Mouse (Mus musculus): ENCODE data around the gene Lrrc49. TPM values are rescaled to one million over a fixed set of nuclear protein-coding genes. Genes with fewer than 3 reads are reported as not detected.
A peak's percentile ranks its signal among the peaks of the same experiment; 100 is the strongest.

Lrrc49 gene
- 20.9 and 21.7 TPM in 2 replicates for polyA plus RNA-seq (2016; fragmentation: Nextera tagmentation; extraction: Ambion mirVana)

- Histone ChIP-seq H3K4me1 (peaks cover 11% of the 10 kb centered on the region), H3K36me3 (peaks cover 16% of the 10 kb centered on the region), H3K27ac (peak within 1 kb of the TSS; percentile 93), H3K27me3 (ENCODE audit: low read depth, poor library complexity, severe bottlenecking) (no peaks in the 10 kb centered on the region), H3K9me3 (replicated peaks) (no peaks in the 10 kb centered on the region), H3K4me3 (peak within 1 kb of the TSS; percentile 68)
- under 1% methylated on average over 21 of the region's 21 CpGs for WGBS
- peak; percentile 93 for DNase-seq (ENCODE audit: low spot score)
Measured at GRCm38 (mm10) chr9:60687891-60688324, at the start of gene Lrrc49. Gene Lrrc49 (minus strand): TSS chr9:60688158.

GRCm38 (mm10) chr9:60734321-60734720 lies 46.4 kb upstream of the Lrrc49 start:
- Histone ChIP-seq H3K36me3 (no peaks in the 10 kb centered on the region), H3K4me3 (no peak overlapping the region), H3K9me3 (replicated peaks) (no peaks in the 10 kb centered on the region), H3K4me1 (no peaks in the 10 kb centered on the region), H3K27ac (no peak overlapping the region), H3K27me3 (ENCODE audit: low read depth, poor library complexity, severe bottlenecking) (no peaks in the 10 kb centered on the region)
- no peak for DNase-seq (ENCODE audit: low spot score)
- 100% methylated on average over 2 of the region's 2 CpGs for WGBS

- Histone ChIP-seq H3K36me3 (no peaks in the 10 kb centered on the region), H3K9me3 (replicated peaks) (no peaks in the 10 kb centered on the region), H3K27me3 (ENCODE audit: low read depth, poor library complexity, severe bottlenecking) (no peaks in the 10 kb centered on the region), H3K4me1 (no peaks in the 10 kb centered on the region), H3K27ac (no peak overlapping the region), H3K4me3 (no peak overlapping the region)
- DNase-seq (ENCODE audit: low spot score) = no peak
- WGBS = 96% methylated on average over 7 of the region's 7 CpGs
Measured at GRCm38 (mm10) chr9:60724968-60725367, 37.0 kb upstream of the Lrrc49 start.

- no peak for DNase-seq (ENCODE audit: low spot score)
- 85% methylated on average over 3 of the region's 3 CpGs for WGBS
Measured at GRCm38 (mm10) chr9:60719687-60720086, 31.7 kb upstream of the Lrrc49 start.

GRCm38 (mm10) chr9:60718284-60718683 lies 30.3 kb upstream of the Lrrc49 start:
- DNase-seq (ENCODE audit: low spot score) = peak; percentile 42
- peaks cover 20% of the 10 kb centered on the region for H3K27me3 ChIP-seq (ENCODE audit: low read depth, poor library complexity, severe bottlenecking)
- H3K9me3 ChIP-seq (replicated peaks) = no peaks in the 10 kb centered on the region

More at GRCm38 (mm10) chr9:60719687-60720086, 31.7 kb upstream of the Lrrc49 start:
- no peak overlapping the region for H3K27ac ChIP-seq
- no peak overlapping the region for H3K4me3 ChIP-seq
- H3K36me3 ChIP-seq = no peaks in the 10 kb centered on the region
- H3K27me3 ChIP-seq (ENCODE audit: low read depth, poor library complexity, severe bottlenecking) = peaks cover 6% of the 10 kb centered on the region; the same call in 1 of the 2 replicates
- H3K9me3 ChIP-seq (replicated peaks) = no peaks in the 10 kb centered on the region
- H3K4me1 ChIP-seq = no peaks in the 10 kb centered on the region

GRCm38 (mm10) chr9:60715828-60716227 lies 27.9 kb upstream of the Lrrc49 start:
- WGBS = 71% methylated on average over 5 of the region's 5 CpGs
- peaks cover 17% of the 10 kb centered on the region for H3K4me1 ChIP-seq
- DNase-seq (ENCODE audit: low spot score) = no peak

More at GRCm38 (mm10) chr9:60718284-60718683, 30.3 kb upstream of the Lrrc49 start:
- H3K36me3 ChIP-seq = no peaks in the 10 kb centered on the region
- no peak overlapping the region for H3K27ac ChIP-seq
- peaks cover 5% of the 10 kb centered on the region for H3K4me1 ChIP-seq
- no peak overlapping the region for H3K4me3 ChIP-seq
- 61% methylated on average over 3 of the region's 3 CpGs for WGBS

GRCm38 (mm10) chr9:60715271-60715670 lies 27.3 kb upstream of the Lrrc49 start:
- no peak for DNase-seq (ENCODE audit: low spot score)
- WGBS = 90% methylated on average over 4 of the region's 4 CpGs

More at GRCm38 (mm10) chr9:60715828-60716227, 27.9 kb upstream of the Lrrc49 start:
- Histone ChIP-seq H3K4me3 (no peak overlapping the region), H3K27me3 (ENCODE audit: low read depth, poor library complexity, severe bottlenecking) (peaks cover 35% of the 10 kb centered on the region), H3K27ac (no peak overlapping the region), H3K36me3 (no peaks in the 10 kb centered on the region), H3K9me3 (replicated peaks) (no peaks in the 10 kb centered on the region)

GRCm38 (mm10) chr9:60714191-60714590 lies 26.2 kb upstream of the Lrrc49 start:
- Histone ChIP-seq H3K27ac (no peak overlapping the region), H3K36me3 (no peaks in the 10 kb centered on the region), H3K4me1 (peaks cover 17% of the 10 kb centered on the region), H3K4me3 (no peak overlapping the region), H3K27me3 (ENCODE audit: low read depth, poor library complexity, severe bottlenecking) (peaks cover 35% of the 10 kb centered on the region), H3K9me3 (replicated peaks) (no peaks in the 10 kb centered on the region)
- no peak for DNase-seq (ENCODE audit: low spot score)
- 89% methylated on average over 6 of the region's 6 CpGs for WGBS

More at GRCm38 (mm10) chr9:60715271-60715670, 27.3 kb upstream of the Lrrc49 start:
- Histone ChIP-seq H3K4me1 (peaks cover 17% of the 10 kb centered on the region), H3K9me3 (replicated peaks) (no peaks in the 10 kb centered on the region), H3K27ac (no peak overlapping the region), H3K36me3 (no peaks in the 10 kb centered on the region), H3K4me3 (no peak overlapping the region), H3K27me3 (ENCODE audit: low read depth, poor library complexity, severe bottlenecking) (peaks cover 35% of the 10 kb centered on the region)

- H3K27me3 ChIP-seq (ENCODE audit: low read depth, poor library complexity, severe bottlenecking) = peaks cover 35% of the 10 kb centered on the region
- no peaks in the 10 kb centered on the region for H3K36me3 ChIP-seq
- peak overlapping the region; percentile 70 for H3K4me3 ChIP-seq
- H3K9me3 ChIP-seq (replicated peaks) = no peaks in the 10 kb centered on the region
- no peak for DNase-seq (ENCODE audit: low spot score)
- 35% methylated on average over 4 of the region's 4 CpGs for WGBS
- no peak overlapping the region for H3K27ac ChIP-seq
- peaks cover 17% of the 10 kb centered on the region for H3K4me1 ChIP-seq
Measured at GRCm38 (mm10) chr9:60713616-60714015, 25.7 kb upstream of the Lrrc49 start.

GRCm38 (mm10) chr9:60712771-60713541 lies 25.0 kb upstream of the Lrrc49 start, which contains the start of gene Larp6:
Gene Larp6 (plus strand): TSS chr9:60712989.
- no peaks in the 10 kb centered on the region for H3K36me3 ChIP-seq
- WGBS = under 1% methylated on average over 66 of the region's 66 CpGs
- H3K27me3 ChIP-seq (ENCODE audit: low read depth, poor library complexity, severe bottlenecking) = peaks cover 35% of the 10 kb centered on the region
- H3K27ac ChIP-seq = peak within 1 kb of the TSS; percentile 83
- peak within 1 kb of the TSS; percentile 70 for H3K4me3 ChIP-seq
- peaks cover 17% of the 10 kb centered on the region for H3K4me1 ChIP-seq
- no peaks in the 10 kb centered on the region for H3K9me3 ChIP-seq (replicated peaks)
- peak; percentile 69 for DNase-seq (ENCODE audit: low spot score)

GRCm38 (mm10) chr9:60712011-60712410 lies 24.1 kb upstream of the Lrrc49 start:
- Histone ChIP-seq H3K27me3 (ENCODE audit: low read depth, poor library complexity, severe bottlenecking) (peaks cover 35% of the 10 kb centered on the region), H3K9me3 (replicated peaks) (no peaks in the 10 kb centered on the region), H3K4me3 (no peak overlapping the region), H3K36me3 (no peaks in the 10 kb centered on the region), H3K4me1 (peaks cover 17% of the 10 kb centered on the region), H3K27ac (no peak overlapping the region)
- WGBS = 73% methylated on average over 5 of the region's 5 CpGs
- DNase-seq (ENCODE audit: low spot score) = no peak

GRCm38 (mm10) chr9:60709721-60710120 lies 21.8 kb upstream of the Lrrc49 start:
- DNase-seq (ENCODE audit: low spot score) = no peak
- 87% methylated on average over 6 of the region's 6 CpGs for WGBS
- Histone ChIP-seq H3K27ac (no peak overlapping the region), H3K4me1 (peaks cover 17% of the 10 kb centered on the region), H3K27me3 (ENCODE audit: low read depth, poor library complexity, severe bottlenecking) (peaks cover 29% of the 10 kb centered on the region), H3K9me3 (replicated peaks) (no peaks in the 10 kb centered on the region), H3K4me3 (no peak overlapping the region), H3K36me3 (no peaks in the 10 kb centered on the region)

GRCm38 (mm10) chr9:60708606-60709005 lies 20.6 kb upstream of the Lrrc49 start:
- Histone ChIP-seq H3K4me1 (peaks cover 15% of the 10 kb centered on the region), H3K4me3 (no peak overlapping the region), H3K9me3 (replicated peaks) (no peaks in the 10 kb centered on the region), H3K27me3 (ENCODE audit: low read depth, poor library complexity, severe bottlenecking) (peaks cover 17% of the 10 kb centered on the region), H3K36me3 (no peaks in the 10 kb centered on the region), H3K27ac (no peak overlapping the region)
- no peak for DNase-seq (ENCODE audit: low spot score)
- WGBS = 93% methylated on average over 5 of the region's 5 CpGs

Data from limb, embryonic 10.5 days (tissue).